Mouse (Mus musculus): ENCODE data around the gene Odaph. TPM values are rescaled to one million over a fixed set of nuclear protein-coding genes. Genes with fewer than 3 reads are reported as not detected.
"Not testable (repeated sequence)": the region's sequence is repeated elsewhere in the genome, so short reads cannot be mapped to it uniquely, and the experiment has no call there.

The Odaph gene
- polyA plus RNA-seq (2012; rRNA removed) (not detected in 2 replicates), polyA plus RNA-seq (2014; fragmentation: Nextera tagmentation; extraction: Ambion mirVana) (not detected in 2 replicates)

DNA sequence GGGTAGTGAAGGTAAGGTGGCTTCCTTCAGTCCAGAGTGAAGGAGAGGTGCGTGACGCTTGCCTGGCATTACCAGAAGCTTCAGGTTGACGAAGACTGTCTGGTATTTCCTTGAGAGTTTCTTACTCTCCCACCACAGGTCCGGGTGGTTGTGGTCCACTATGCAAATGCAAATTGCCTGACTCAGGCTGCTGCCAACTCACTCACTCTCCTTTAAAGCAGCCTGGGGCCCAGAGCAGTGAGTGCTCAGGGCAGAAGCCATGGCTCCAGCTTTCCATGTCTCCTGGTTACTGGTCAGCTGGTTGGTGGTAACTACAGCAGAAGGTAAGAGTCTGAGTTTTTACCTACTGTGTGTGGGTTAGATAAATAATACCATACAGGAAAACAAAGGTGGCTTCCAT, at the start of gene Odaph:
Odaph (plus strand) TSS at position 240 of the 400 bp plus-strand sequence.
- Histone ChIP-seq H3K27me3 (ENCODE audit: control insufficient read depth, insufficient read depth, low read length) (no peaks in the 10 kb centered on the region), H3K9me3 (ENCODE audit: control insufficient read depth, low read length) (no peaks in the 10 kb centered on the region), H3K4me2 (replicated peaks; ENCODE audit: low read depth, low read length, severe bottlenecking) (no peak within 1 kb of the TSS), H3K36me3 (ENCODE audit: control insufficient read depth, insufficient read depth, low read length) (no peaks in the 10 kb centered on the region), H3K9ac (ENCODE audit: low read depth, low read length, severe bottlenecking) (no peak within 1 kb of the TSS), H3K27ac (replicated peaks; ENCODE audit: low read depth, low read length) (no peak within 1 kb of the TSS), H3K4me1 (ENCODE audit: control insufficient read depth, insufficient read depth, low read length) (no peaks in the 10 kb centered on the region), H3K4me3 (replicated peaks; ENCODE audit: low read length) (no peak within 1 kb of the TSS)
- 68% methylated on average over 4 of the region's 4 CpGs for WGBS
- DNase-seq (ENCODE audit: low spot score) (no peak), ATAC-seq (ENCODE audit: low FRiP score, low read depth) (no peak)
- TF ChIP-seq POLR2A (IDR thresholded peaks at IDR 0.05; ENCODE audit: borderline replicate concordance, extremely low read depth, insufficient read depth, insufficient read length), result no peak

DNA sequence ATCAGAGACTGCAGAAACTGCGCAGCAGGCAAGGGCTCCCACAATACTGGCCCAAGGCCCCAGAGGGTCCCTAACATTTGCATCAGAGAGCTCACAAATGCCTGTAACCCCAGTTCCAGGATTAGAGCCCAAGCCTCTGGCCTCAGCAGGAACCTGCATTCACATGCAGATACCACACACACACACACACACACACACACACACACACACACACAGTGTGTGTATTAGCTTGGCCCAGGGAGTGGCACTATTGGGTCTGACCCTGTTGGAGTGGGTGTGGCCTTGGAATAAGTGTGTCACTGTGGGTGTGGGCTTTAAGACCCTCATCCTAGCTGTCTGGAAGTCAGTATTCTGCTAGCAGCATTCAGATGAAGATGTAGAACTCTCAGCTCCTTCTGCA, 41.7 kb upstream of the Odaph start:
- H3K36me3 ChIP-seq (ENCODE audit: control insufficient read depth, insufficient read depth, low read length), result peaks cover 48% of the 10 kb centered on the region
- H3K9me3 ChIP-seq (ENCODE audit: control insufficient read depth, low read length); H3K27me3 ChIP-seq (ENCODE audit: control insufficient read depth, insufficient read depth, low read length); H3K4me1 ChIP-seq (ENCODE audit: control insufficient read depth, insufficient read depth, low read length); ATAC-seq (ENCODE audit: low FRiP score, low read depth); DNase-seq (ENCODE audit: low spot score); H3K27ac ChIP-seq (replicated peaks; ENCODE audit: low read depth, low read length); H3K4me2 ChIP-seq (replicated peaks; ENCODE audit: low read depth, low read length, severe bottlenecking); H3K4me3 ChIP-seq (replicated peaks; ENCODE audit: low read length); H3K9ac ChIP-seq (ENCODE audit: low read depth, low read length, severe bottlenecking): not testable (repeated sequence)
- 50% methylated on average over 1 of the region's 1 CpGs for WGBS

GRCm38 (mm10) chr5:91947008-91947407, 40.3 kb upstream of the Odaph start:
- Histone ChIP-seq H3K27me3 (ENCODE audit: control insufficient read depth, insufficient read depth, low read length) (no peaks in the 10 kb centered on the region), H3K4me2 (replicated peaks; ENCODE audit: low read depth, low read length, severe bottlenecking) (no peak overlapping the region), H3K27ac (replicated peaks; ENCODE audit: low read depth, low read length) (no peak overlapping the region), H3K4me3 (replicated peaks; ENCODE audit: low read length) (no peak overlapping the region), H3K4me1 (ENCODE audit: control insufficient read depth, insufficient read depth, low read length) (no peaks in the 10 kb centered on the region), H3K9me3 (ENCODE audit: control insufficient read depth, low read length) (no peaks in the 10 kb centered on the region), H3K9ac (ENCODE audit: low read depth, low read length, severe bottlenecking) (no peak overlapping the region), H3K36me3 (ENCODE audit: control insufficient read depth, insufficient read depth, low read length) (peaks cover 58% of the 10 kb centered on the region)
- no peak for TF ChIP-seq POLR2A (IDR thresholded peaks at IDR 0.05; ENCODE audit: borderline replicate concordance, extremely low read depth, insufficient read depth, insufficient read length)
- 96% methylated on average over 4 of the region's 4 CpGs for WGBS
- DNase-seq (ENCODE audit: low spot score) (no peak), ATAC-seq (ENCODE audit: low FRiP score, low read depth) (no peak)

- H3K27ac ChIP-seq (replicated peaks; ENCODE audit: low read depth, low read length), result no peak overlapping the region
- DNase-seq (ENCODE audit: low spot score), result no peak
- H3K9me3 ChIP-seq (ENCODE audit: control insufficient read depth, low read length), result no peaks in the 10 kb centered on the region
- no peak overlapping the region for H3K4me3 ChIP-seq (replicated peaks; ENCODE audit: low read length)
- no peak for TF ChIP-seq POLR2A (IDR thresholded peaks at IDR 0.05; ENCODE audit: borderline replicate concordance, extremely low read depth, insufficient read depth, insufficient read length)
- H3K36me3 ChIP-seq (ENCODE audit: control insufficient read depth, insufficient read depth, low read length), result peaks cover 73% of the 10 kb centered on the region
- no peak for ATAC-seq (ENCODE audit: low FRiP score, low read depth)
- 95% methylated on average over 7 of the region's 7 CpGs for WGBS
- H3K27me3 ChIP-seq (ENCODE audit: control insufficient read depth, insufficient read depth, low read length), result no peaks in the 10 kb centered on the region
- H3K4me2 ChIP-seq (replicated peaks; ENCODE audit: low read depth, low read length, severe bottlenecking), result no peak overlapping the region
- no peaks in the 10 kb centered on the region for H3K4me1 ChIP-seq (ENCODE audit: control insufficient read depth, insufficient read depth, low read length)
- no peak overlapping the region for H3K9ac ChIP-seq (ENCODE audit: low read depth, low read length, severe bottlenecking)
Measured at GRCm38 (mm10) chr5:91949441-91949840, 37.8 kb upstream of the Odaph start.

- DNase-seq (ENCODE audit: low spot score), result peak; percentile 26
- no peak for TF ChIP-seq POLR2A (IDR thresholded peaks at IDR 0.05; ENCODE audit: borderline replicate concordance, extremely low read depth, insufficient read depth, insufficient read length)
- Histone ChIP-seq H3K27me3 (ENCODE audit: control insufficient read depth, insufficient read depth, low read length) (no peaks in the 10 kb centered on the region), H3K27ac (replicated peaks; ENCODE audit: low read depth, low read length) (no peak overlapping the region), H3K9me3 (ENCODE audit: control insufficient read depth, low read length) (no peaks in the 10 kb centered on the region), H3K4me3 (replicated peaks; ENCODE audit: low read length) (no peak overlapping the region), H3K4me1 (ENCODE audit: control insufficient read depth, insufficient read depth, low read length) (no peaks in the 10 kb centered on the region), H3K36me3 (ENCODE audit: control insufficient read depth, insufficient read depth, low read length) (peaks cover 73% of the 10 kb centered on the region), H3K9ac (ENCODE audit: low read depth, low read length, severe bottlenecking) (no peak overlapping the region), H3K4me2 (replicated peaks; ENCODE audit: low read depth, low read length, severe bottlenecking) (no peak overlapping the region)
- ATAC-seq (ENCODE audit: low FRiP score, low read depth), result no peak
Measured at GRCm38 (mm10) chr5:91951404-91951803, 35.9 kb upstream of the Odaph start.

Data from limb, embryonic 14.5 days (tissue).